Mouse (Mus musculus) gastrocnemius, postnatal 14 days (tissue): ENCODE results near the gene Rpl31. TPM values are rescaled to one million over a fixed set of nuclear protein-coding genes. Genes with fewer than 3 reads are reported as not detected.

Source experiments
- DNase-seq: peaks from one replicate; pipeline ENCODE4 v3.0.0; 2021; ENCODE audit warnings: mixed read lengths
- intact Hi-C: fragments of 180-260 bp; cut with DNase I; formaldehyde crosslinking; loops from one replicate; pipeline ENCODE4 v1.15.1; 2025; ENCODE audit warnings: low total_unique reads
- total RNA-seq, 2 experiments: library from RNA; stranded (reverse); gene quantifications; 2 replicates each; pipeline ENCODE4 v1.2.3; 2021

Gene Rpl31
- total RNA-seq, 2 experiments from 2014 or later, result 642 to 745 TPM

DNA sequence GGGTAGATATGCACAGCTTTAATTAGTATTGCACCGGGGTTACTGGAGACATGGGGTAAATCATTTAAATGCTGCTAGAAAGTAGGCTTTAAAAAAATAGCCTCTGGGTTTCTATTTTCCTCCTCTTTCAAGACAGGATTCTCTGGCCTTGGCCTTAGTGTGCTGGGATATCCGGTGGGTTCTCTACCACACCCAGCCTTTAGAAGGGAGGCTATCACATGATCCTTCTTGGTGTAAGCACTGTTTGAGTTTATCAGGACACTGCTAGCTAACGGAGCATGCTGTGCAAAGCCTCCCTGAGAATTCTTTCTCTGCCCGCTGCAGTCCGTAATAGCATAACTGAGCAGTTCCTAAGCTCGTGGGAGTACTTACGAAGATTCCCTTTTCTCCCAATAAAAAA, 18.2 kb upstream of the Rpl31 start:
- DNase-seq, result no peak
- intact Hi-C loops, result no loop called here

DNA sequence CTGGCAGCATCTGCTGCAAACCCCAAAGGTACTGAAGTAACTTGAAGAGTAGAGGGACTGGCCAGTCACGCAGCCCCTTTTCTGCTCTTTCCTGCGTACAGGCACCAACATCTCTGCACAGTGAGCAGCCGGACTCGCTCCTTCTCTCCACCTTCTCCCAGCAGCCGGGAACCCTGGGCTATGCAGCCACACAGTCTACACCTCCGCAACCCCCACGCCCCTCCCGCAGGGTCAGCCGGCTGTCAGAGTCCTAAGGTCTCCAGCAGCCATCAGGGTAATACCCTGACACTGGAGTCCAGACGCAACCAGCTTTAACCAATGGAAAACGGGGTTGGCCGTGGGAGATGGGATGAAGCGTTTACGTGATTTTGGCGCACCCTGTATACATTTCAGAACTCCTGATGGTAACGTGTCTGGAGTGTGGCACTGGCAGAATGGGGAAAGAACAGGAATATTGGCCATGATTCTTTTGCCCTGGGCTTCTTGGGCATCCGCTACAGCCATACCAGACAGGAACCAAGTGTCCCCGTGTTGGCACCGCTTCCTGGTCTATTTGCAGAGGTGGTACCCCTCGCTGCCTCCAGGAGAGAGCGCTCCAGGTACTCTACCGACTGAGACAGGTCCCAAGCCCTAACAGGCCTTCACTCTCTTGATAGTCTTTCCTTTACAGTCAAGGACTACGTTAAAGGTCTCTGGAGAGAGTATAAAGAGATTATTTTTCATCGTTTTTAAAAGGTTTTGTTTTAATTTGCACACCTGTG, 5.7 kb upstream of the Rpl31 start:
- no peak for DNase-seq
- intact Hi-C loops, result no loop called here

DNA sequence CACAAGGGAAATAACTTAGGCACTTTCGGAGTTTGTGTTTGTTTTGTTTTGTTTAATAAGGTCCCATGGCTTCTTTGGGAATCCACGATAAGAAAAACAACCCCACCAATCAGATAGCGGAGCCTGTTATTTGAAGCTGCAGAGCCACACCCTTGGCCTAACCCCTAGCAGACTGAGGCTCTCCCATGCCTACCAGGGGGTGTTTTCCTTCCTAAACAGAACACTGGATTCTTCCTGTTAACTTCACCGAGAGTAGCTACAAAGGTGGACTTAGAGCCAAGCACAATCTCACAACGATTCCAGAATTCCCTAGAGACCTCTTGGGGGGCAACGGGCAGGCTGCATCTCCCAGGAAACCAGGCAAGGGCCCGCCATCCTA, 5.1 kb upstream of the Rpl31 start:
- intact Hi-C loops, result no loop called here
- DNase-seq, result no peak

DNA sequence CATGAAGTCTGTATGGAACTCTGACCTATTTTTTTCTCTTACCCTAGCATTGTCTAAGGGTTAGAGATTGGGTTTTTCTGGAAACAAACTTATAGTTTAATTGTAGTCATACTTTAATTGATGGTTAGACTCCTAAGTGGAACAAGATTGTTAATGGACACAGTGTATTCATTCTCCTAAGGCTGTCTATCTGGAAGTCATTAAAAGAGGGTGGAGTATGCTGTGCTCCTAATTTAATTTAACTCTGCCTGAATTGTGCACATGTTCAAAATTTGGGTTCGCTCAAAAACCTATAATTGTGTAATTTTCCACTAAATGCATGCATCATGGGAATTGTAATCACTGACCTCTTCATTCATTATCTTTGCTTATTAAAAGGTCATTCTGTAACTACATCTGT, 2.1 kb upstream of the Rpl31 start:
- DNase-seq, result no peak
- intact Hi-C loops, result no loop called here

DNA sequence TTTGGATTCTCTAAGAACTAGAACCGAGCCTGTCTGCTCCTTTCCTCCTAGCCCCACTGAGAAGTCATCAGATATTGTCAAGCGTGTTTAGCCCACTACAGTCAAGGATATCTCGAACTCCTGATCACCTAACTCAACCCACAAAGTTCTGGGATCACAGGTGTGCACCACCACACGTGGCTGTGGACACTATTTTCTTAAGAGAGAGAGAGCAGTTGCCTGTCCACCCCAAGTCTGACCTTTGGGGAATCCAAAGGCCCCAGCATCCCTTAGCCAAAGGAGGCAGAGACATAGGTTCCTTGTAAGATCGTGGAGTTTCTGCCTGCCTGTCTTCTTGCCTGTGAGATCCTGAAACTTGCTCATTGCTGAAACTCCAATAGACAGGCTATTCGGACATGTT, 597 bp upstream of the Rpl31 start:
- DNase-seq, result no peak
- intact Hi-C loops, result no loop called here

DNA sequence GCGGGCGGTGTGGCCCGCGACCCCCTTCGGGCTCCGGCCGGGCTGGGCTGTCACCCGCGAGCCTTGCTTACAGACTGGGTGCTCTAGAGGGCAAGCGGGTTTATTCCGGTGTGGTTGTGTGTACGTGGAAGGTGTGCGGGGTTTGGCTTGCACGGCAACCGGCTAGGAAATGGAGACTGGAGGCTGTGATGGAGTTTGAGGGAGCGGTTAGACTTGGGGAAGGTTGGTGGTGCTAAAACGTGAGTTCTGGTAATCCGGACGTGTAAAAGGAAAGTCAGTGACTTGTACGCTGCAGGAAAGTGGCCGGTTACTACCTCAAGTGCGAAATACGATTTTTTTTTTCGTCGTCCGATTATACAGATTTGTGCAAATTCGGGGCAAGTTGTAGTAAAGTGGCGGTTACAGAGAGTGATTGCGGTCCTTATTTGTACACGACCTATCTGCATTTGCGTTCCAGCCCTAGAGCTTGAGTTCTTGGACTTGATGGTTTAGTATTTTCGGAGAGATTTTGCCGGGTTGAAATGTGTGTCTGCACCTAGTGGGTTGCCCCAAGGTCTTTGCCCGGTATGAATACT, 712 bp downstream of the Rpl31 start:
- intact Hi-C loops, result no loop called here
- DNase-seq, result no peak

DNA sequence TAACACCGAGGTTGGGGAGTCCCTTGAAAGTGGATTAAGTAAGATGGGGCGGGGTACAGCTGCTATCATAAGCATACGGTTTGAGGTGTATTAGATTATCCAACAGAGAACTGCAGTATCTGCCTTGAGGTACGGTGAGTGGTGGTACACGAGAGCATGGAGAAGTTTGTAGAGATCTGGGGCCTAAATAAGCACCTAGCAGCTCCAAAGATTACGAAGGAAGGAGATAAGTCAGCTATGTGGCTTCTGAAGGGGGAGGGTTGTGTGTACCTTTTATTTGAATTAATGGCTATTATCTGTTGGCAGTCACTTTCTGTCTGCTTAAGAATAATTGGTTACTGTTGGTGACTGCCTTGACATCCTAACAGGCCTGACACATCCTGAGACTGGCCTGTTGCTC, 2.8 kb downstream of the Rpl31 start:
- intact Hi-C loops, result no loop called here
- no peak for DNase-seq

DNA sequence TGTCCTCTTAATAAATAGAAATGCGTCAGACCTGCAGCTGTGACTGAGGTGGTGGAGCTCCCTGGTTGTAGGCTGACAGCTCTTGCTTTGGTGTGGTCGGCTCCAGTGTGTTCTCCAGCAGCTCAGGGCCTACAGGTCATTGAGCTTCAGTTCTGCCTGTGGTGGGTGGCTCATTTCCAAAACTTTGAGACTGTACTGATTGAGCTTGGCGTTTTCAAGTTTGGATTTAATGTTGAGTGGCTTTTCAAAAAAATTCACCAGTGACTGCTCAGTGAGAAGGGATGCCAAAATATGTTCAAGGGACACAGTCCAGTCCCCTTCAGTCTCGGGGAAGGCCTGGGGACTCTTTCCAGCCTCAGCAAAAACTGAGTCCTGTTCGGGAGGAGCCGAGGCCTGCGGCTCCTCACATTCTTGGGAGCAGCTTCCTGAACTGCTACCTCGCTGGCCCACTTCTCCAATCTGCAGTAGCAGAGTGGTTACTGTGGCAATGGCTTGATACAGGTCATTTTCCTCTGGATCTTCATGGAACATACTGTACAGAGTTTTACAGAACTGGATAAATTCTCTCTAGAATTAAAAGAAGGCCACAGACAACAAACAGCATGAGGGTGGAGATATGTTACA, 4.7 kb downstream of the Rpl31 start:
- DNase-seq, result no peak
- intact Hi-C loops, result no loop called here

DNA sequence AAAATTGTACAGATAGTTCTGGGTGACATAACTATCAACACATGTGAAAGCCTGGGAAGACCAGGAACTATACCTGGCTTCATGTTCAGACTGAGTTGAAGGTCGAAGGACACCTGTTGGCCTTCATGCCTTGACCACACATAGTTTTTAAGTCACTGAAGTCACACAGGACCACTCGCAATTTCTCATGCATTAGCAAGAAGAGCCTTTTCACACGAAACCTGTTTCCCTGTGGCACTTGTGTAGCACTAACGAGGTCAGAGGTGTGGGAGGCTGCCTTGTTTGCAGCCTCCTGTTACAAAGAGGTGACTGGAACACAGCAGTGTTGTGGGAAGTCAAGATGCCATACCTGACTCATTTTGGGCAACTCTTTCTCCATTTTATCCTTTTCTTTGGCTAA, 5.7 kb downstream of the Rpl31 start:
- DNase-seq, result no peak
- intact Hi-C loops, result no loop called here

DNA sequence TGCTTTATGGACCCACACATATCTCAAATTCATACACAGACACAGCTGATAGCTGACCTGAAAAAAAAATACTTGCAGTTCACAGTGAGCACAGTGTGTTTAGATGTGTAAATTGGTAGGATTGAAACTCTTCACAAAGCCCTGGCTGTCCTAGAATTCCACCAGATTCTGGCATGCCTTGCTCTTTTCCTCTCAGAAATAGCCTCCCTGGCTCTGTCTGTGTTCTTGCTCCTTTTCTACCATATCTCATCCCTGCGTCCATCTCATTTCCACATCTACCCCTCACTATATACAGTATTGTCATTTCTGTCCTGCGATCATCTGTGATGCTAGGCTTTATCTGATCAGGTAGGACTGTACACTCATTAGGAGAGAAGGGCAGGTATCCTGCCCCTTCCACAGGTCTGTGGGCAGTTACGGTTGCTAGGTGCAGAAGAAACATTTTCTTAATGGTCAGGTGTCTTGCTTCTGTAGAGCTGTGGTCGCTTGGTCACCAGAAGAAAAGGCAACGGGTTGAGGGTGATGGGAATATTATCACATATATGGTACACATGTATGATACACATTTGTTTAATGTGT, 6.7 kb downstream of the Rpl31 start:
- no peak for DNase-seq
- intact Hi-C loops, result no loop called here

DNA sequence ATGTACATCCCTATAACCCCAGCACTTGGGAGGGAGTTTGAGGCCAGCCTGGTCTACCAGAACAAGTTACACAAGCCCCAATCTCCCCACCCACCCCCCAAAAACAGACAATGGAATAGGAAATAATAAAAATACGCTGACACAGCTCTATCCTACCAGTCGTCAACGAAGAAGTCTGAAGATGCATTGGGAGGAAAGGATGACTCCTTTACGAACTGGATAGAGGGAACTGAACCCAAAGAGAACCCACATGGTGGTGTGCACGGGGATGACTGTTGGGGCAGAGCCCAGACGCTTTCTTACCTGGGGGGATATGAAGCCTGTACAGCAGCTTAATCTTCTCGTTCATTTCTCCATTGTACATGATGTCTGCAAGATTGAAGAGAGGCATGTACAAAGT, 8.5 kb downstream of the Rpl31 start:
- no peak for DNase-seq
- intact Hi-C loops, result no loop called here

DNA sequence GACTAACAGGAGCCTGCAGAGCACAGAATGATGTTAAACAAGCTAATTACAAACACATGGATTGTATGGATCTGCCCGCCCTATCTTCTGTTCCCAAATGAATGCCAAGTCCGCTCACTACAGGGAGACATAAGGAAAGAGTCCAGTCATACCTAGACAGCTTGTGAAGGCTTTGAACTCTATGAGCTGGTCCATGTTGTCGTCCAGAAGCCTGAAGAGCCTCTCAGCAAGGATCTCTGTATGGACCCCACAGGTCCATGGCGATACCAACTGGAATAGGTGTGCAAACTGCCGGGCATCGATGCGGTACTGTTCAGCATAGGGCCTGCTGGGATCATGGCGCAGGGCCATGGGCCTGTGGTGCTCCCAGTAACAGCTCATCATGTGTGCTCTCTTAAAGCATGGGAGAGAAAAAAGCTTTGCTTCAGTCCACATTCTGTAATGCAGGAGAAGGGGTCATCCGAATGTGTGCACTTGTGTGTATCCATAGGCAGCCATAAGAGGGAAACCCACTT, 9.1 kb downstream of the Rpl31 start:
- intact Hi-C loops, result no loop called here
- no peak for DNase-seq

DNA sequence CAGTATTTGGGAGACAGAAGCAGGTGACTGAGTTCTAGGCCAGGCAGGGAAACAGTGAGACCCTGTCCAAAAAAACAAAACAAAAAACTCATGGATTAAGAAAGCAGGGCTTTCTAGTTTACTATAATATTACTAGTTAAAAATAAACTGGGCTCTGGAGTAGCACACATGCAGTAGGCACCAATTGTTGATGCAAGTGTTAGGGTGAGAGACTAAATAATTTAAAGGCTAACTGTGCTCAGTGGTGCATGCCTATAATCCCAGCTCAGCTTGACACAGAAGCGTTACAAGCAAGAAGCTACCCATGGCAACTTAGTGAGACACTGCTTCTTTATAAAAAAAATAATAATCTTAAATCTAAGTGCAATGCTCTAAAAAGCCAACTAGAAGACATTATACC, 10.9 kb downstream of the Rpl31 start:
- intact Hi-C loops, result no loop called here
- DNase-seq, result no peak

DNA sequence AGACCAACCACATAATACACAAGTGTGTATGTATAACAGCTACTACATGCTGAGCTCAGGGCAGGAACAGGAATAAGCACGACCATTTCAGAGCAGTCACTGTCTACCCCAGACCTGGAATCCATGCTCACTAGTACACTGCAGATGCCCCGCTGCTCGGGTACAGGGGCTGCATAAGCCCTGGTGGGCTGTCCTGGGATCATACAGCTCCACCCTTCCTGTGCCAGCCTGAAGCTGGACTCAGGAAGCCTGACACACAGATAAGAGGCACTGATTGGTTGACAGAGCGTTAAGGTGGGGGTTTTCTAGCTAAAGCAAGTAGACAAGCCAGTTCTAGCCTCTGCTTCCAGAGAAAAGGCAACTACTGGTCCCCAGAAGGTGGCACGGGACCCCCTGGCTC, 11.4 kb downstream of the Rpl31 start:
- intact Hi-C loops, result no loop called here
- no peak for DNase-seq

DNA sequence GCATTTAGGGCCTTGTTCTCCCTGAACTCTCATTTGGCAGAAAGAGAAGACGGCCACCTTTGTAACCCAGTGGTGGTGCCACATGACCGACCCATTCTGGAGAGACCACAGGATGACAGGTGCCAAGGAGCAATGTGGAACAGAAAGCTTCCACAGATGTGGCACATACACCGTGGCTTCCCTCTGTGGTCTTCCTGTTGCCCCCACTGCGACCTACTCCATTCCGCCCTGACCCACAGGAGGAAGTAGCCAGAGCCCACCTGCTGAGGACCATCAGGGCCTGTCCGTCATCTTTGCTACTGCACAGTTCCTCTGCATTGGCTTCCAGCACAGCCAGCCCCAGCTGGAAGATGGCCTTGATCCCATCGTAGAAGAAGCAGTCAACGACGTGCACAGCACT, 13.4 kb downstream of the Rpl31 start:
- DNase-seq, result no peak
- intact Hi-C loops, result no loop called here

DNA sequence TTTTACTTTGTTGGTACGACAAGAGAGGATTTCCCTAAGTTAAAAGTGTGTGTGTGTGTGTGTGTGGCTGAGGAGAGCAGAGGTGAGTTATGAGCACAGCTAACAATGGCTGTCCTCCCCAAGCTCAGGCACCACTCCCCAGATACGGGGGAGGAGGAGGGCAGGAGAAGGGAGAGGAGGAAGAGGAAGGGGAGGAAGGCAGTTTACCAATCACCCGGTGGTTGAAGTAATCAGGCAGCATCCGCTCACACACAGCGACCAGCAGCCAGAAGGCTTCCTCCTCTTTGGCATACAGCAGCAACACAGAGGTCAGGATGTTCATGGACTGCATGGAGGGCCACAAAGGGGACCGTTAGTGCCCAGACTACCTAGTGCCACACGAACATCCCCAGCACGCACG, 17.3 kb downstream of the Rpl31 start:
- no peak for DNase-seq
- intact Hi-C loops, result no loop called here

DNA sequence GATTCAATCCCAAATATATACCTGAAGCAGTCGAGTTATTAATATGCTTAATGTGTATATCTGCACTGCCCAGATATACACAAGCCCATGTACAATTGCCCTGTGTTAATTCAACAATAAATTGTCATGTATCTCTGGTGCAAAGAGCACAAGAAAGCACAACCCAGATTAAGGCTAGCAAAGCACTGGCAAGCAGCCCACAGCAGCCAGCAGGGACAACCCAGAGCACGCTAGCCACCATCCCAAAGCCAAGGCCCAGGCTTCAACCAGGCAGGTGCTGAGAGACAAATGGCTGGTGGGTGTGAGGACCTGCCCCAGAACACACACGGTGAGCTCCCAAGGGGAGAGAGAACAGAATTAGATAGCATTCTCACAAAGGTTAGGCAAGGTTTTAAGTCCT, 18.8 kb downstream of the Rpl31 start:
- DNase-seq, result no peak
- intact Hi-C loops, result no loop called here

DNA sequence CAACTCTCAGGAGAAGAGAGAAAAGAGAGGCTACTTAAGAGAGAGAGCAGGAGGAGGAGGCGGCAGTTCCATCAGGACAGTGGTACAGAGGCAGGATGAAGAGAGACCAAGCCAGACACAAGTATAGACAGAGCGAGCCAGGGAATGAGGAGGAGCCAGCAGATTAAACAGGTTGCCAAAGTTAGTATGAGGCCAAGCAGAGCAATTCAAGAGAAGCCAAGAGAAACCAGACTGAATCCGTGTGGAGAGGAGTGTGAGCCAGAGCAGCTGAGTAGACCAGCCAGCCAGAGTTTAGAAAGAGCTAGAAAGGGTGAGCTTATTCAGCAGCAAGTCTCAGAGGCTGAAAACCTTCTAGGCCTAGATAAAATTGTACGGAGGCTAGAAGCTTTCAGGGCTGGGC, 19.9 kb downstream of the Rpl31 start:
- peak; percentile 34 for DNase-seq
- intact Hi-C loops, result no loop called here

DNA sequence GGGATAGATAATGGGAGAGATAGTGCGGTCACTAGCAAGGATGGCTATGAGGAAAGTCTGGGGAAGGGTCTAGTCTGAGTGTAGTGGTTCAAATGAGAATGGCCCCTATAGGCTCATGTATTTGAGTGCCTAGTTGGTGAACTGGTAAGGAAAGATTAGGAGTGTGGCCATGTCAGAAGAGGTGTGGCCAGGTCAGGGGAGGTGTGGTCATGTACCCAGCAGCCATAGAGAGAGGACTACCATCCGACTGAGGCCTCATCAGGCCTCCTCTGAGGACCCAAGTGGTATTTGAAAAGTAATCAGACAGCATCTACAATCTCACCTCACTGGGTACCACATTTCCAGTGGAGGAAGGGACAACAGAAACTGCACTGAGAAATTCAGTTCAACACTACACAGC, 20.5 kb downstream of the Rpl31 start:
- DNase-seq, result no peak
- intact Hi-C loops, result no loop called here

DNA sequence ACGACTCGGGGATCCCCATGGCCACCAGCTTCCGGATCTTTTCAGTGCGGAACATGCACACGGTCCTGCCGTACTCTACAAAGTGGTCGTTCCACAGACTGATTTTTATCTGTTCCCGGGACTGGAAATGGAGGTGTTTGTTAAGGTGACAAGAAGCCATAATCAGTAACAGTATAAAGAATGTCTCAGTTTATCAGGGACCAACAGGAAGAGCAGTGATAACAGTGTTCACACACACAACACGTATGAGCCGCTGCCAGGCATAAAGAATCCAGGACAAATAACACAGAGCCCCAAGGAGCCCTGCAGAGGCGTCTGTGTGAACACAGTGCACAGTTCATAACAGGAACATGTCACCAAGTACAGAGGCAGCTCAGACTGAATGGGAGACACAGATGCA, 21.7 kb downstream of the Rpl31 start:
- intact Hi-C loops, result no loop called here
- no peak for DNase-seq

DNA sequence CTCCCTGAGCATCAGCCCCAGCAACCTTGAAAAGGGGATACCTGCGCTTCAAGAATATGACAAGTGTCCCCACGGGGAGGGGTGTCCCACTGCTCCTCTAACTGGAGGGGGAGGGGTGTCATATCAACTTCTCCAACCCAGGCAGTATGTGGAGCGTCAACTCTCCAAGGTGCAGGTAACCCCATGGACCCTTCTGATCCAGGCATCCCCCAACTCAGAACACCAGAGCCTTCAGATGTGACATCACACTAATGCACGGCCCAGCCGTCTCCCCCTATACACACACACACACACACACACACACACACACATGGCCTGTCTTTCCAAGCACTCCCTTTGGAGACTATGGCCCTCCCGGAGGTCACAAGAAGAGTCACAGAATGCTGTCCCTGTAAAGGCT, 24.0 kb downstream of the Rpl31 start:
- no peak for DNase-seq
- intact Hi-C loops, result loop anchor here (5.0 kb wide), 1 partner anchor 131 kb away; no protein-coding TSS in a partner anchor
